Mouse (Mus musculus) thymus, adult 2 months (tissue): ENCODE data around the gene Zcchc14. TPM values are rescaled to one million over a fixed set of nuclear protein-coding genes. Genes with fewer than 3 reads are reported as not detected.

ENCODE experiments used
- DNase-seq: peaks from one replicate; pipeline ENCODE4 v3.0.0; 2021
- H3K27ac ChIP-seq: fragments of 200-500 bp; 2 replicates; pipeline ENCODE4 v1.5.1; 2012; ENCODE audit warnings: low read length, control low read depth; ENCODE audit not compliant: control insufficient read depth, insufficient read depth
- H3K27me3 ChIP-seq: fragments of 200-500 bp; 2 replicates; pipeline ENCODE4 v1.6.1; 2012; ENCODE audit warnings: mild to moderate bottlenecking, low read length, moderate library complexity, mixed read lengths; ENCODE audit not compliant: control insufficient read depth, insufficient read depth
- H3K36me3 ChIP-seq: fragments of 200-500 bp; 2 replicates; pipeline ENCODE4 v1.6.1; 2012; ENCODE audit warnings: mild to moderate bottlenecking, low read length, moderate library complexity; ENCODE audit not compliant: control insufficient read depth, insufficient read depth
- H3K4me1 ChIP-seq: fragments of 200-500 bp; replicated peaks from 2 replicates; pipeline ENCODE4 v1.6.1; 2012; ENCODE audit warnings: low read length; ENCODE audit not compliant: control insufficient read depth, insufficient read depth
- H3K4me3 ChIP-seq: fragments of 200-500 bp; 2 replicates; pipeline ENCODE4 v1.5.1; 2012; ENCODE audit warnings: mild to moderate bottlenecking, low read length, control low read depth, moderate library complexity; ENCODE audit not compliant: control insufficient read depth, insufficient read depth
- CTCF ChIP-seq: fragments of 200-500 bp; IDR thresholded peaks from 2 replicates; pipeline ENCODE4 v1.5.1; 2012; ENCODE audit warnings: mild to moderate bottlenecking, control low read depth, low read length, moderate library complexity, borderline replicate concordance; ENCODE audit not compliant: control insufficient read depth, poor library complexity, insufficient read depth; ENCODE audit errors: extremely low read depth
- POLR2A ChIP-seq: fragments of 200-500 bp; IDR thresholded peaks from 2 replicates; pipeline ENCODE4 v1.6.1; 2012; ENCODE audit warnings: mild to moderate bottlenecking, low read length, control low read depth, moderate library complexity; ENCODE audit not compliant: control insufficient read depth, poor library complexity, insufficient read depth; ENCODE audit errors: extremely low read depth
- WGBS: fragments of 180-500 bp; shearing (Covaris S2); methylation state at CpG from one replicate; pipeline ENCODE4 v1.1.7; 2018; 5-methylcytosine and 5-hydroxymethylcytosine counted together
- polyA plus RNA-seq: library from polyadenylated mRNA; depleted of rRNA; stranded (reverse); fragments of >200 nt; gene quantifications from 2 replicates; pipeline ENCODE4 v1.2.3, GENCODE M21; 2012

Gene Zcchc14
- polyA plus RNA-seq, 1 experiment, result 6.5 TPM

- DNase-seq, result no peak
- Histone ChIP-seq H3K4me3 (no peak overlapping the region), H3K27ac (no peak overlapping the region), H3K27me3 (no peaks in the 10 kb centered on the region), H3K36me3 (no peaks in the 10 kb centered on the region), H3K4me1 (peaks cover 11% of the 10 kb centered on the region; the same call in 1 of the 2 replicates)
- 83% methylated on average over 8 of the region's 8 CpGs for WGBS
- TF ChIP-seq POLR2A, result no peak
- no peak for TF ChIP-seq CTCF
Measured at GRCm38 (mm10) chr8:121583653-121584052, 69.0 kb downstream of the Zcchc14 start.

GRCm38 (mm10) chr8:121580465-121580864, 72.2 kb downstream of the Zcchc14 start:
- H3K4me3 ChIP-seq, result no peak overlapping the region
- H3K36me3 ChIP-seq, result no peaks in the 10 kb centered on the region
- WGBS, result 39% methylated on average over 9 of the region's 9 CpGs
- H3K27ac ChIP-seq, result no peak overlapping the region
- TF ChIP-seq CTCF (no peak), POLR2A (no peak)
- peaks cover 27% of the 10 kb centered on the region for H3K4me1 ChIP-seq
- no peak for DNase-seq
- H3K27me3 ChIP-seq, result no peaks in the 10 kb centered on the region

- peaks cover 22% of the 10 kb centered on the region for H3K4me1 ChIP-seq
- TF ChIP-seq POLR2A, result no peak
- TF ChIP-seq CTCF, result no peak
- WGBS, result 1% methylated on average over 63 of the region's 63 CpGs
- no peaks in the 10 kb centered on the region for H3K27me3 ChIP-seq
- peak; percentile 93 for DNase-seq
- H3K27ac ChIP-seq, result no peak within 1 kb of the TSS; the same call in 1 of the 2 replicates
- H3K4me3 ChIP-seq, result peak within 1 kb of the TSS; percentile 88
- H3K36me3 ChIP-seq, result no peaks in the 10 kb centered on the region
Measured at GRCm38 (mm10) chr8:121578676-121579451, 73.8 kb downstream of the Zcchc14 start, which contains the start of gene Fbxo31. Gene Fbxo31 (minus strand): TSS chr8:121578806.

GRCm38 (mm10) chr8:121577751-121578675, 74.7 kb downstream of the Zcchc14 start:
- no peak for DNase-seq
- Histone ChIP-seq H3K27me3 (no peaks in the 10 kb centered on the region), H3K36me3 (no peaks in the 10 kb centered on the region), H3K4me3 (peak overlapping the region; percentile 88), H3K27ac (no peak overlapping the region), H3K4me1 (peaks cover 22% of the 10 kb centered on the region)
- 2% methylated on average over 44 of the region's 44 CpGs for WGBS
- no peak for TF ChIP-seq POLR2A
- no peak for TF ChIP-seq CTCF

GRCm38 (mm10) chr8:121575661-121576060, 77.0 kb downstream of the Zcchc14 start:
- peaks cover 22% of the 10 kb centered on the region for H3K4me1 ChIP-seq
- H3K36me3 ChIP-seq, result no peaks in the 10 kb centered on the region
- no peak for DNase-seq
- H3K4me3 ChIP-seq, result no peak overlapping the region
- no peak overlapping the region for H3K27ac ChIP-seq
- 65% methylated on average over 3 of the region's 3 CpGs for WGBS
- TF ChIP-seq CTCF (no peak), POLR2A (no peak)
- H3K27me3 ChIP-seq, result no peaks in the 10 kb centered on the region

- TF ChIP-seq CTCF (no peak), POLR2A (no peak)
- Histone ChIP-seq H3K4me3 (no peak overlapping the region), H3K27me3 (no peaks in the 10 kb centered on the region), H3K27ac (no peak overlapping the region), H3K36me3 (no peaks in the 10 kb centered on the region), H3K4me1 (peaks cover 19% of the 10 kb centered on the region)
- no peak for DNase-seq
- 76% methylated on average over 3 of the region's 3 CpGs for WGBS
Measured at GRCm38 (mm10) chr8:121573275-121573674, 79.4 kb downstream of the Zcchc14 start.
